Mouse (Mus musculus) hindbrain, embryonic 16.5 days (tissue): ENCODE results near the gene Gnat2. TPM values are rescaled to one million over a fixed set of nuclear protein-coding genes. Genes with fewer than 3 reads are reported as not detected.

ENCODE experiments used
- ATAC-seq: fragments of 200-750 bp; cut with Nextera tagmentation; 2 replicates; pipeline ENCODE4 v1.8.0; 2017; ENCODE audit warnings: moderate TSS enrichment, moderate library complexity
- H3K27ac ChIP-seq: fragments of 300-500 bp; sonication (generic); 2 replicates; pipeline ENCODE4 v1.5.1; 2014; ENCODE audit warnings: low read depth, mild to moderate bottlenecking, control low read depth, low read length, moderate library complexity
- H3K27me3 ChIP-seq: fragments of 300-500 bp; sonication (generic); replicated peaks from 2 replicates; pipeline ENCODE4 v1.6.1; 2014; ENCODE audit warnings: low read length; ENCODE audit not compliant: control insufficient read depth, insufficient read depth
- H3K36me3 ChIP-seq: fragments of 300-500 bp; sonication (generic); 2 replicates; pipeline ENCODE4 v1.6.1; 2014; ENCODE audit warnings: mild to moderate bottlenecking, low read length, moderate library complexity, mixed read lengths; ENCODE audit not compliant: control insufficient read depth, insufficient read depth
- H3K4me1 ChIP-seq: fragments of 300-500 bp; sonication (generic); 2 replicates; pipeline ENCODE4 v1.6.1; 2014; ENCODE audit warnings: low read depth, low read length; ENCODE audit not compliant: control insufficient read depth, insufficient read depth
- H3K4me2 ChIP-seq: fragments of 300-500 bp; sonication (generic); 2 replicates; pipeline ENCODE4 v1.6.1; 2014; ENCODE audit warnings: mild to moderate bottlenecking, low read length, control low read depth, moderate library complexity
- H3K4me3 ChIP-seq: fragments of 300-500 bp; sonication (generic); 2 replicates; pipeline ENCODE4 v1.5.1; 2014; ENCODE audit warnings: mild to moderate bottlenecking, low read length, control low read depth, moderate library complexity
- H3K9ac ChIP-seq: fragments of 300-500 bp; sonication (generic); 2 replicates; pipeline ENCODE4 v1.6.1; 2014; ENCODE audit warnings: low read depth, mild to moderate bottlenecking, control low read depth, low read length, moderate library complexity
- H3K9me3 ChIP-seq: fragments of 300-500 bp; sonication (generic); 2 replicates; pipeline ENCODE4 v1.6.1; 2014; ENCODE audit warnings: mild to moderate bottlenecking, low read length, moderate library complexity; ENCODE audit not compliant: control insufficient read depth
- WGBS: fragments of 180-500 bp; shearing (Covaris S2); extraction: QIAGEN DNeasy Blood & Tissue Kit; methylation state at CpG from one replicate; pipeline ENCODE4 v1.1.7; 2014; 5-methylcytosine and 5-hydroxymethylcytosine counted together
- polyA plus RNA-seq: library from polyadenylated mRNA; unstranded; fragments of >200 nt; fragmentation: Nextera tagmentation; extraction: Ambion mirVana; gene quantifications from 2 replicates; pipeline ENCODE4 v1.2.1, GENCODE M21; 2015

The Gnat2 gene
- polyA plus RNA-seq, 1 experiment from 2014 or later, result 0.28 TPM

- Histone ChIP-seq H3K4me3 (no peak overlapping the region), H3K36me3 (peaks cover 2% of the 10 kb centered on the region; the same call in 1 of the 2 replicates), H3K9ac (no peak overlapping the region), H3K27me3 (no peaks in the 10 kb centered on the region), H3K27ac (no peak overlapping the region), H3K4me1 (peaks cover 31% of the 10 kb centered on the region), H3K9me3 (no peaks in the 10 kb centered on the region), H3K4me2 (no peak overlapping the region)
- ATAC-seq, result no peak
- 62% methylated on average over 2 of the region's 2 CpGs for WGBS
Observed at GRCm38 (mm10) chr3:108083161-108083560, 9.4 kb upstream of the Gnat2 start.

GRCm38 (mm10) chr3:108083904-108084407 lies 8.6 kb upstream of the Gnat2 start:
- ATAC-seq, result no peak
- Histone ChIP-seq H3K4me2 (peak overlapping the region; percentile 97), H3K9me3 (no peaks in the 10 kb centered on the region), H3K27me3 (no peaks in the 10 kb centered on the region), H3K9ac (no peak overlapping the region), H3K36me3 (peaks cover 2% of the 10 kb centered on the region; the same call in 1 of the 2 replicates), H3K4me1 (peaks cover 31% of the 10 kb centered on the region), H3K27ac (no peak overlapping the region), H3K4me3 (peak overlapping the region; percentile 64)
- 84% methylated on average over 4 of the region's 4 CpGs for WGBS

GRCm38 (mm10) chr3:108084767-108085270 lies 7.8 kb upstream of the Gnat2 start:
- H3K4me1 ChIP-seq, result peaks cover 31% of the 10 kb centered on the region
- H3K27me3 ChIP-seq, result no peaks in the 10 kb centered on the region
- peak overlapping the region; percentile 64 for H3K4me3 ChIP-seq
- H3K36me3 ChIP-seq, result no peaks in the 10 kb centered on the region
- peak overlapping the region; percentile 85 for H3K27ac ChIP-seq
- peak overlapping the region; percentile 97 for H3K4me2 ChIP-seq
- WGBS, result 11% methylated on average over 13 of the region's 13 CpGs
- H3K9me3 ChIP-seq, result no peaks in the 10 kb centered on the region
- ATAC-seq, result peak; percentile 45
- H3K9ac ChIP-seq, result peak overlapping the region; percentile 67

GRCm38 (mm10) chr3:108085281-108085720 lies 7.3 kb upstream of the Gnat2 start:
- Histone ChIP-seq H3K27me3 (no peaks in the 10 kb centered on the region), H3K9me3 (no peaks in the 10 kb centered on the region), H3K9ac (peak overlapping the region; percentile 67), H3K36me3 (no peaks in the 10 kb centered on the region), H3K4me3 (peak overlapping the region; percentile 64), H3K4me1 (peaks cover 31% of the 10 kb centered on the region), H3K27ac (peak overlapping the region; percentile 85), H3K4me2 (peak overlapping the region; percentile 97)
- peak; percentile 91 for ATAC-seq
- WGBS, result 0% methylated on average over 14 of the region's 14 CpGs

GRCm38 (mm10) chr3:108085721-108086469 lies 6.7 kb upstream of the Gnat2 start:
- H3K36me3 ChIP-seq, result no peaks in the 10 kb centered on the region
- H3K4me3 ChIP-seq, result peak overlapping the region; percentile 64
- peaks cover 31% of the 10 kb centered on the region for H3K4me1 ChIP-seq
- peak overlapping the region; percentile 85 for H3K27ac ChIP-seq
- ATAC-seq, result peak; percentile 66
- no peaks in the 10 kb centered on the region for H3K9me3 ChIP-seq
- H3K4me2 ChIP-seq, result peak overlapping the region; percentile 97
- WGBS, result under 1% methylated on average over 28 of the region's 31 CpGs
- H3K27me3 ChIP-seq, result no peaks in the 10 kb centered on the region
- H3K9ac ChIP-seq, result peak overlapping the region; percentile 67

GRCm38 (mm10) chr3:108086470-108086979 lies 6.1 kb upstream of the Gnat2 start, which contains the start of gene Ampd2:
Ampd2 (minus strand) TSS chr3:108086651.
- H3K27me3 ChIP-seq, result no peaks in the 10 kb centered on the region
- H3K4me3 ChIP-seq, result peak within 1 kb of the TSS; percentile 64
- H3K4me2 ChIP-seq, result peak within 1 kb of the TSS; percentile 97
- peak within 1 kb of the TSS; percentile 85 for H3K27ac ChIP-seq
- no peak for ATAC-seq
- WGBS, result under 1% methylated on average over 28 of the region's 29 CpGs
- H3K9me3 ChIP-seq, result no peaks in the 10 kb centered on the region
- H3K4me1 ChIP-seq, result peaks cover 31% of the 10 kb centered on the region
- no peaks in the 10 kb centered on the region for H3K36me3 ChIP-seq
- peak within 1 kb of the TSS; percentile 67 for H3K9ac ChIP-seq

- H3K9ac ChIP-seq, result no peak overlapping the region
- no peak overlapping the region for H3K4me2 ChIP-seq
- no peaks in the 10 kb centered on the region for H3K9me3 ChIP-seq
- H3K27me3 ChIP-seq, result no peaks in the 10 kb centered on the region
- H3K27ac ChIP-seq, result no peak overlapping the region
- no peaks in the 10 kb centered on the region for H3K36me3 ChIP-seq
- 90% methylated on average over 3 of the region's 3 CpGs for WGBS
- ATAC-seq, result no peak
- peaks cover 23% of the 10 kb centered on the region for H3K4me1 ChIP-seq
- H3K4me3 ChIP-seq, result no peak overlapping the region
Observed at GRCm38 (mm10) chr3:108087329-108087728, 5.3 kb upstream of the Gnat2 start.

GRCm38 (mm10) chr3:108088842-108089380 lies 3.7 kb upstream of the Gnat2 start:
- 33% methylated on average over 5 of the region's 5 CpGs for WGBS
- no peak overlapping the region for H3K4me2 ChIP-seq
- H3K9ac ChIP-seq, result no peak overlapping the region
- no peaks in the 10 kb centered on the region for H3K9me3 ChIP-seq
- no peaks in the 10 kb centered on the region for H3K36me3 ChIP-seq
- no peak for ATAC-seq
- no peak overlapping the region for H3K4me3 ChIP-seq
- H3K27me3 ChIP-seq, result no peaks in the 10 kb centered on the region
- H3K4me1 ChIP-seq, result peaks cover 15% of the 10 kb centered on the region
- no peak overlapping the region for H3K27ac ChIP-seq

GRCm38 (mm10) chr3:108089916-108090315 lies 2.7 kb upstream of the Gnat2 start:
- Histone ChIP-seq H3K36me3 (no peaks in the 10 kb centered on the region), H3K9ac (no peak overlapping the region), H3K27ac (no peak overlapping the region), H3K9me3 (no peaks in the 10 kb centered on the region), H3K27me3 (no peaks in the 10 kb centered on the region), H3K4me2 (no peak overlapping the region), H3K4me3 (no peak overlapping the region), H3K4me1 (peaks cover 5% of the 10 kb centered on the region)
- no peak for ATAC-seq
- WGBS, result 48% methylated on average over 2 of the region's 2 CpGs
